Mouse (Mus musculus): ENCODE data around the gene 4930402H24Rik. TPM values are rescaled to one million over a fixed set of nuclear protein-coding genes. Genes with fewer than 3 reads are reported as not detected.

The 4930402H24Rik gene
- polyA plus RNA-seq, 1 experiment from 2014 or later: 15.6 TPM

- Histone ChIP-seq H3K4me3 (ENCODE audit: low read depth, low read length) (no peak overlapping the region), H3K9ac (replicated peaks; ENCODE audit: low read depth) (no peak overlapping the region), H3K4me1 (ENCODE audit: insufficient read depth, low read depth, low read length) (no peaks in the 10 kb centered on the region), H3K4me2 (replicated peaks; ENCODE audit: low read depth, low read length) (no peak overlapping the region), H3K36me3 (ENCODE audit: insufficient read depth, low read length) (peaks cover 16% of the 10 kb centered on the region; the same call in 1 of the 2 replicates), H3K9me3 (ENCODE audit: low read length) (no peaks in the 10 kb centered on the region), H3K27ac (ENCODE audit: low read length) (no peak overlapping the region), H3K27me3 (replicated peaks; ENCODE audit: insufficient read depth, low read length) (no peaks in the 10 kb centered on the region)
- ATAC-seq: no peak
- WGBS: 96% methylated on average over 1 of the region's 1 CpGs
- TF ChIP-seq EP300 (IDR thresholded peaks at IDR 0.05) (no peak), CTCF (IDR thresholded peaks at IDR 0.05) (peak; percentile 36)
- DNase-seq (ENCODE audit: low spot score): no peak
Measured at GRCm38 (mm10) chr2:130812487-130812886, 93.7 kb downstream of the 4930402H24Rik start.

GRCm38 (mm10) chr2:130805146-130805545, 101.1 kb downstream of the 4930402H24Rik start:
- no peak overlapping the region for H3K4me3 ChIP-seq (ENCODE audit: low read depth, low read length)
- no peak for DNase-seq (ENCODE audit: low spot score)
- H3K4me1 ChIP-seq (ENCODE audit: insufficient read depth, low read depth, low read length): no peaks in the 10 kb centered on the region
- no peak overlapping the region for H3K9ac ChIP-seq (replicated peaks; ENCODE audit: low read depth)
- no peak for ATAC-seq
- no peak overlapping the region for H3K27ac ChIP-seq (ENCODE audit: low read length)
- peaks cover 31% of the 10 kb centered on the region; the same call in 1 of the 2 replicates for H3K36me3 ChIP-seq (ENCODE audit: insufficient read depth, low read length)
- H3K4me2 ChIP-seq (replicated peaks; ENCODE audit: low read depth, low read length): no peak overlapping the region
- no peaks in the 10 kb centered on the region for H3K9me3 ChIP-seq (ENCODE audit: low read length)
- H3K27me3 ChIP-seq (replicated peaks; ENCODE audit: insufficient read depth, low read length): no peaks in the 10 kb centered on the region
- WGBS: 96% methylated on average over 3 of the region's 3 CpGs
- TF ChIP-seq EP300 (IDR thresholded peaks at IDR 0.05) (no peak), CTCF (IDR thresholded peaks at IDR 0.05) (no peak)

- no peak overlapping the region for H3K4me2 ChIP-seq (replicated peaks; ENCODE audit: low read depth, low read length)
- no peak overlapping the region for H3K4me3 ChIP-seq (ENCODE audit: low read depth, low read length)
- no peaks in the 10 kb centered on the region for H3K27me3 ChIP-seq (replicated peaks; ENCODE audit: insufficient read depth, low read length)
- WGBS: 75% methylated on average over 25 of the region's 25 CpGs
- H3K4me1 ChIP-seq (ENCODE audit: insufficient read depth, low read depth, low read length): no peaks in the 10 kb centered on the region
- H3K36me3 ChIP-seq (ENCODE audit: insufficient read depth, low read length): peaks cover 29% of the 10 kb centered on the region; the same call in 1 of the 2 replicates
- ATAC-seq (no peak), DNase-seq (ENCODE audit: low spot score) (no peak)
- no peaks in the 10 kb centered on the region for H3K9me3 ChIP-seq (ENCODE audit: low read length)
- no peak for TF ChIP-seq EP300 (IDR thresholded peaks at IDR 0.05)
- no peak for TF ChIP-seq CTCF (IDR thresholded peaks at IDR 0.05)
- H3K9ac ChIP-seq (replicated peaks; ENCODE audit: low read depth): no peak overlapping the region
- H3K27ac ChIP-seq (ENCODE audit: low read length): no peak overlapping the region
Measured at GRCm38 (mm10) chr2:130803706-130804105, 102.5 kb downstream of the 4930402H24Rik start.

- Histone ChIP-seq H3K9ac (replicated peaks; ENCODE audit: low read depth) (no peak overlapping the region), H3K4me3 (ENCODE audit: low read depth, low read length) (no peak overlapping the region), H3K27ac (ENCODE audit: low read length) (no peak overlapping the region), H3K27me3 (replicated peaks; ENCODE audit: insufficient read depth, low read length) (no peaks in the 10 kb centered on the region), H3K4me2 (replicated peaks; ENCODE audit: low read depth, low read length) (no peak overlapping the region), H3K36me3 (ENCODE audit: insufficient read depth, low read length) (peaks cover 4% of the 10 kb centered on the region; the same call in 1 of the 2 replicates), H3K9me3 (ENCODE audit: low read length) (no peaks in the 10 kb centered on the region), H3K4me1 (ENCODE audit: insufficient read depth, low read depth, low read length) (no peaks in the 10 kb centered on the region)
- ATAC-seq (no peak), DNase-seq (ENCODE audit: low spot score) (no peak)
- WGBS: 78% methylated on average over 8 of the region's 8 CpGs
- TF ChIP-seq CTCF (IDR thresholded peaks at IDR 0.05) (no peak), EP300 (IDR thresholded peaks at IDR 0.05) (no peak)
Measured at GRCm38 (mm10) chr2:130795731-130796130, 110.5 kb downstream of the 4930402H24Rik start.

GRCm38 (mm10) chr2:130791722-130792121, 114.5 kb downstream of the 4930402H24Rik start:
- DNase-seq (ENCODE audit: low spot score) (no peak), ATAC-seq (no peak)
- Histone ChIP-seq H3K9me3 (ENCODE audit: low read length) (no peaks in the 10 kb centered on the region), H3K4me2 (replicated peaks; ENCODE audit: low read depth, low read length) (no peak overlapping the region), H3K4me3 (ENCODE audit: low read depth, low read length) (no peak overlapping the region), H3K27ac (ENCODE audit: low read length) (no peak overlapping the region), H3K27me3 (replicated peaks; ENCODE audit: insufficient read depth, low read length) (no peaks in the 10 kb centered on the region), H3K4me1 (ENCODE audit: insufficient read depth, low read depth, low read length) (no peaks in the 10 kb centered on the region), H3K36me3 (ENCODE audit: insufficient read depth, low read length) (peaks cover 2% of the 10 kb centered on the region; the same call in 1 of the 2 replicates), H3K9ac (replicated peaks; ENCODE audit: low read depth) (no peak overlapping the region)
- TF ChIP-seq CTCF (IDR thresholded peaks at IDR 0.05): no peak
- no peak for TF ChIP-seq EP300 (IDR thresholded peaks at IDR 0.05)
- WGBS: 92% methylated on average over 7 of the region's 7 CpGs

GRCm38 (mm10) chr2:130789642-130790041, 116.6 kb downstream of the 4930402H24Rik start:
- H3K36me3 ChIP-seq (ENCODE audit: insufficient read depth, low read length): no peaks in the 10 kb centered on the region
- no peak for DNase-seq (ENCODE audit: low spot score)
- H3K4me3 ChIP-seq (ENCODE audit: low read depth, low read length): no peak overlapping the region
- no peak overlapping the region for H3K27ac ChIP-seq (ENCODE audit: low read length)
- WGBS: 88% methylated on average over 6 of the region's 6 CpGs
- TF ChIP-seq CTCF (IDR thresholded peaks at IDR 0.05): no peak
- TF ChIP-seq EP300 (IDR thresholded peaks at IDR 0.05): no peak
- ATAC-seq: no peak
- no peaks in the 10 kb centered on the region for H3K9me3 ChIP-seq (ENCODE audit: low read length)
- no peaks in the 10 kb centered on the region for H3K4me1 ChIP-seq (ENCODE audit: insufficient read depth, low read depth, low read length)
- no peaks in the 10 kb centered on the region for H3K27me3 ChIP-seq (replicated peaks; ENCODE audit: insufficient read depth, low read length)
- H3K4me2 ChIP-seq (replicated peaks; ENCODE audit: low read depth, low read length): no peak overlapping the region
- H3K9ac ChIP-seq (replicated peaks; ENCODE audit: low read depth): no peak overlapping the region

GRCm38 (mm10) chr2:130789039-130789438, 117.2 kb downstream of the 4930402H24Rik start:
- Histone ChIP-seq H3K27ac (ENCODE audit: low read length) (no peak overlapping the region), H3K4me2 (replicated peaks; ENCODE audit: low read depth, low read length) (no peak overlapping the region), H3K4me1 (ENCODE audit: insufficient read depth, low read depth, low read length) (no peaks in the 10 kb centered on the region), H3K9me3 (ENCODE audit: low read length) (no peaks in the 10 kb centered on the region), H3K27me3 (replicated peaks; ENCODE audit: insufficient read depth, low read length) (no peaks in the 10 kb centered on the region), H3K9ac (replicated peaks; ENCODE audit: low read depth) (no peak overlapping the region), H3K4me3 (ENCODE audit: low read depth, low read length) (no peak overlapping the region), H3K36me3 (ENCODE audit: insufficient read depth, low read length) (peaks cover 2% of the 10 kb centered on the region; the same call in 1 of the 2 replicates)
- no peak for DNase-seq (ENCODE audit: low spot score)
- WGBS: 87% methylated on average over 8 of the region's 8 CpGs
- no peak for TF ChIP-seq CTCF (IDR thresholded peaks at IDR 0.05)
- no peak for TF ChIP-seq EP300 (IDR thresholded peaks at IDR 0.05)
- no peak for ATAC-seq

Data from lung, postnatal 0 days (tissue).